Mouse (Mus musculus): ENCODE data around the gene Homez. TPM values are rescaled to one million over a fixed set of nuclear protein-coding genes. Genes with fewer than 3 reads are reported as not detected.

Homez gene
- total RNA-seq, 2 experiments from 2014 or later = 8.7 to 11.2 TPM

- intact Hi-C loops (cut with DNase I) = no loop called here
- no peak for DNase-seq
Observed at GRCm38 (mm10) chr14:54806124-54806523, 64.6 kb downstream of the Homez start.

Other genes with a start within 250 kb of the Homez start
- gene Psmb11, start 249.5 kb downstream of the Homez start, total RNA-seq (2021) = not detected
- gene Gm17606, start 230.0 kb downstream of the Homez start, total RNA-seq (2021) = not detected
- gene Cdh24, start 229.6 kb downstream of the Homez start, total RNA-seq (2021) = 1 to 10 TPM; 1.3 TPM
- gene 1700123O20Rik, start 184.7 kb downstream of the Homez start, total RNA-seq (2021) = 10 to 100 TPM; 19.8 to 21.9 TPM
- gene Acin1, start 184.0 kb downstream of the Homez start, total RNA-seq (2021) = 100 to 1,000 TPM; 104 to 114 TPM
- gene Gm29776, start 172.1 kb downstream of the Homez start, total RNA-seq (2021) = under 1 TPM; 0.10 TPM
- not detected for gene Cebpe, start 158.8 kb downstream of the Homez start, total RNA-seq (2021)
- 1 to 10 TPM; 2.4 to 3.6 TPM for gene Slc7a8, start 89.0 kb downstream of the Homez start, total RNA-seq (2021)
- gene Rnf212b, start 56.8 kb downstream of the Homez start, total RNA-seq (2021) = not detected
- 1 to 10 TPM; 5.6 to 6.2 TPM for gene Ppp1r3e, start 6.6 kb upstream of the Homez start, total RNA-seq (2021)
- gene Bcl2l2, start 12.4 kb upstream of the Homez start, total RNA-seq (2021) = 10 to 100 TPM; 39.3 to 41.8 TPM
- gene Gm20521, start 12.5 kb upstream of the Homez start, total RNA-seq (2021) = 1 to 10 TPM in 1 of 2 experiments, not detected in 1; 1.6 TPM
- 100 to 1,000 TPM in 1 of 2 experiments, 10 to 100 TPM in 1; 99.4 to 103 TPM for gene Pabpn1, start 21.5 kb upstream of the Homez start, total RNA-seq (2021)
- gene Slc22a17, start 42.2 kb upstream of the Homez start, total RNA-seq (2021) = 10 to 100 TPM in 1 of 2 experiments, 1 to 10 TPM in 1; 9.6 to 10.8 TPM
- 1 to 10 TPM; 7.4 TPM for gene Efs, start 55.2 kb upstream of the Homez start, total RNA-seq (2021)
- gene Il25, start 61.7 kb upstream of the Homez start, total RNA-seq (2021) = not detected
- under 1 TPM in 1 of 2 experiments, not detected in 1; 0.91 TPM for gene Cmtm5, start 65.3 kb upstream of the Homez start, total RNA-seq (2021)
- over 10,000 TPM; 20,580 to 20,870 TPM for gene Myh6, start 96.0 kb upstream of the Homez start, total RNA-seq (2021)
- gene Gm17428, start 106.0 kb upstream of the Homez start, total RNA-seq (2021) = not detected
- 1,000 to 10,000 TPM; 1,842 to 1,858 TPM for gene Myh7, start 123.7 kb upstream of the Homez start, total RNA-seq (2021)
- gene Ngdn, start 144.5 kb upstream of the Homez start, total RNA-seq (2021) = 10 to 100 TPM; 30.6 to 33.9 TPM
- 1 to 10 TPM; 2.2 to 3.4 TPM for gene Zfhx2, start 221.4 kb upstream of the Homez start, total RNA-seq (2021)
- 10 to 100 TPM; 11.3 to 13.8 TPM for gene Thtpa, start 223.8 kb upstream of the Homez start, total RNA-seq (2021)
- 1 to 10 TPM; 5.5 to 5.7 TPM for gene Ap1g2, start 235.6 kb upstream of the Homez start, total RNA-seq (2021)
- under 1 TPM; 0.12 to 0.15 TPM for gene Jph4, start 246.0 kb upstream of the Homez start, total RNA-seq (2021)

All from heart, postnatal 10 days (tissue).